In the genomic region with DNA sequence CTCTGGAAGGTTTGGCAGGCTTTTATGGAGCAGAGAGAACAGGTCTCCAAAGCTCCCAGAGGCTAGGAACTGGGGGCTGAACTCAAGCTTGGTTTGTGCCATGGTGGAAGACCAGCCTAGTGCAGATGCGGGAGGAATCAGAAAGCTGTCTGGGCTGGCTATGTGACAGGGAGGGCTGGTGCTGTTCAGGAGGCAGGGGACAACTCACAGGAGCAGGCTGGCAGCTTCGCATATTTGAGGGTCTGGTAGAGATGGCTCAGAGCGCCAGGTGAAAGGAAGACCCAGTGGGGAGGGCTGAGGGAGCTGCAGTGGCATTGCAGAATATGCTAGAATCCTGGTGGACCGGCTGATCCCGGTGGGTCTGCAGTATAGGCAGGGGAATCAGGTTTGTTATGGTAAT, we compare ENCODE assay signal across 8 mouse cellular contexts.
DNase-seq lines count a peak whose midpoint lies in the region; ATAC-seq and TF ChIP-seq lines count a peak whose summit lies in the region.

No protein-coding gene starts in this region.

- no peak for ATAC-seq in lung, postnatal 0 days
- no peak for ATAC-seq in limb, embryonic 13.5 days (ENCODE audit: low FRiP score, low read depth)
- ATAC-seq in stomach, embryonic 16.5 days (ENCODE audit: insufficient read depth, low FRiP score): no peak
- ATAC-seq in inflammation-experienced regulatory T-cells, adult 6 months: no peak

- 55% methylated on average over 5 of the region's 5 CpGs for WGBS in lung, postnatal 0 days
- WGBS in limb, embryonic 13.5 days: 41% methylated on average over 5 of the region's 5 CpGs
- 49% methylated on average over 5 of the region's 5 CpGs for WGBS in stomach, embryonic 16.5 days

- peaks cover 50% of the 10 kb centered on the region for H3K4me1 ChIP-seq in lung, postnatal 0 days (ENCODE audit: insufficient read depth, low read depth, low read length)
- peaks cover 93% of the 10 kb centered on the region for H3K4me1 ChIP-seq in limb, embryonic 13.5 days
- H3K4me1 ChIP-seq in stomach, embryonic 16.5 days (ENCODE audit: control insufficient read depth, insufficient read depth, low read length): peaks cover 78% of the 10 kb centered on the region

- no peaks in the 10 kb centered on the region for H3K27me3 ChIP-seq in lung, postnatal 0 days (replicated peaks; ENCODE audit: insufficient read depth, low read length)
- no peaks in the 10 kb centered on the region for H3K27me3 ChIP-seq in limb, embryonic 13.5 days
- no peaks in the 10 kb centered on the region for H3K27me3 ChIP-seq in stomach, embryonic 16.5 days (ENCODE audit: control insufficient read depth, insufficient read depth, low read length)

- H3K9me3 ChIP-seq in lung, postnatal 0 days (ENCODE audit: low read length): no peaks in the 10 kb centered on the region
- no peaks in the 10 kb centered on the region for H3K9me3 ChIP-seq in limb, embryonic 13.5 days
- H3K9me3 ChIP-seq in stomach, embryonic 16.5 days (replicated peaks; ENCODE audit: control insufficient read depth, low read length): no peaks in the 10 kb centered on the region

- peak; percentile 18 for DNase-seq in adrenal gland, postnatal 14 days
- DNase-seq in adrenal gland, postnatal 10 days: no peak
- no peak for DNase-seq in lung, postnatal 0 days (ENCODE audit: low spot score)
- no peak for DNase-seq in lung, postnatal 14 days
- no peak for DNase-seq in c-Kit-positive CD71-positive TER-119-positive erythroid progenitor cells, embryonic 14.5 days (ENCODE audit: low spot score)

- TF ChIP-seq EP300 in lung, postnatal 0 days (IDR thresholded peaks at IDR 0.05): no peak

- no peaks in the 10 kb centered on the region for H3K36me3 ChIP-seq in lung, postnatal 0 days (ENCODE audit: insufficient read depth, low read length)
- no peaks in the 10 kb centered on the region for H3K36me3 ChIP-seq in limb, embryonic 13.5 days
- no peaks in the 10 kb centered on the region for H3K36me3 ChIP-seq in stomach, embryonic 16.5 days (ENCODE audit: control insufficient read depth, insufficient read depth, low read length)

- peak overlapping the region; percentile 96 for H3K27ac ChIP-seq in lung, postnatal 0 days (ENCODE audit: low read length)
- H3K27ac ChIP-seq in limb, embryonic 13.5 days: peak overlapping the region; percentile 98
- peak overlapping the region; percentile 100 for H3K27ac ChIP-seq in stomach, embryonic 16.5 days (ENCODE audit: low read length)

- peak overlapping the region; percentile 13; the same call in 1 of the 2 replicates for H3K9ac ChIP-seq in lung, postnatal 0 days (replicated peaks; ENCODE audit: low read depth)
- peak overlapping the region; percentile 69 for H3K9ac ChIP-seq in limb, embryonic 13.5 days
- H3K9ac ChIP-seq in stomach, embryonic 16.5 days (ENCODE audit: low read length): peak overlapping the region; percentile 87

- H3K4me3 ChIP-seq in lung, postnatal 0 days (ENCODE audit: low read depth, low read length): no peak overlapping the region
- H3K4me3 ChIP-seq in limb, embryonic 13.5 days: peak overlapping the region; percentile 39; the same call in 1 of the 2 replicates
- peak overlapping the region; percentile 47 for H3K4me3 ChIP-seq in stomach, embryonic 16.5 days (replicated peaks; ENCODE audit: low read length)

- H3K4me2 ChIP-seq in lung, postnatal 0 days (replicated peaks; ENCODE audit: low read depth, low read length): peak overlapping the region; percentile 59
- H3K4me2 ChIP-seq in limb, embryonic 13.5 days (replicated peaks): peak overlapping the region; percentile 73
- H3K4me2 ChIP-seq in stomach, embryonic 16.5 days (ENCODE audit: low read depth, low read length): peak overlapping the region; percentile 78

- TF ChIP-seq CTCF in lung, postnatal 0 days (IDR thresholded peaks at IDR 0.05): no peak

Comparison
In these comparisons a context has a peak if more than half of its experiments do, and no peak if none do; other contexts are left out.
1. H3K9ac ChIP-seq: peak in every context shown above with its lines; median percentile 87 in stomach, embryonic 16.5 days; 69 in limb, embryonic 13.5 days; 13 in lung, postnatal 0 days.